Comparison of ENCODE assay signal across 13 mouse cellular contexts in the genomic region with DNA sequence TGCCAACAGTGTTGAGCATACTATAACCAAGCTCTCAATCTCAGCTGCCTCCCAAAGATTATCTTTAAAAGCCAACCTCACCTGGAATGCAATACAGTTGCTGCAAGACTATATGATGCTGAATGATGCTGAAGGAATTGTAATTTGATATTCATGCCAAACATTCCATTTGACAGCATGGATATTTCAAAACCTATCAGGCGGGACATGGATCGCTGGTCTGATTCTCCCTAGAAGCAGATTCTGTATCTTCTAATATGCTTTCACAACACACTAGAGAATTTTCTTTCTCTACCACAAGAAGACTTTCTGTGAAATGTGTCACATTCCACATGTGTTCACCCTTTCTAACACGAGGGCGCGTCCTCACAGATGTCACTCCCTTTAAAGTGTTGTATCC.
"Had no signal": no experiment of that assay in that cellular context is flagged by ENCODE, and none has a peak within 500 bp of the region (broad histone marks: within the 10 kb centered on the region; RNA-seq: fewer than 3 reads in every experiment).

No protein-coding gene starts in this region.

- DNase-seq: lung, adult 18-20 months; lung, embryonic 14.5 days; lung, postnatal 10 days; lung, postnatal 4 days; midbrain, embryonic 14.5 days; retina, postnatal 1 day; right cerebral cortex, adult 18-20 months; right cerebral cortex, postnatal 25 days; right cerebral cortex, postnatal 4 days; spleen, adult 18-20 months; thymus, adult 18-20 months; thymus, postnatal 14 days; thymus, postnatal 36 days had no signal
